Mouse (Mus musculus) stomach, embryonic 16.5 days (tissue): ENCODE measurements at regions not wholly inside any gene's neighbourhood (a gene's known extent, or its start where the extent isn't known, plus 50 kb on each side); places are given as distances from the start of the nearest gene placed in this dataset.

Experiments used
- ATAC-seq: fragments of 200-750 bp; cut with Nextera tagmentation; 2 replicates; pipeline ENCODE4 v1.8.0; 2017; ENCODE audit warnings: moderate number of reproducible peaks, moderate TSS enrichment; ENCODE audit not compliant: insufficient read depth, low FRiP score
- H3K27ac ChIP-seq: fragments of 300-500 bp; sonication (generic); 2 replicates; pipeline ENCODE4 v1.5.1; 2014; ENCODE audit warnings: low read length
- H3K27me3 ChIP-seq: fragments of 300-500 bp; sonication (generic); 2 replicates; pipeline ENCODE4 v1.6.1; 2014; ENCODE audit warnings: low read length, control low read depth, mixed read lengths; ENCODE audit not compliant: control insufficient read depth, insufficient read depth
- H3K36me3 ChIP-seq: fragments of 300-500 bp; sonication (generic); 2 replicates; pipeline ENCODE4 v1.6.1; 2014; ENCODE audit warnings: low read length; ENCODE audit not compliant: control insufficient read depth, insufficient read depth
- H3K4me1 ChIP-seq: fragments of 300-500 bp; sonication (generic); 2 replicates; pipeline ENCODE4 v1.6.1; 2014; ENCODE audit warnings: low read length, control low read depth, mixed read lengths; ENCODE audit not compliant: control insufficient read depth, insufficient read depth
- H3K4me2 ChIP-seq: fragments of 300-500 bp; sonication (generic); 2 replicates; pipeline ENCODE4 v1.6.1; 2014; ENCODE audit warnings: low read depth, low read length, mixed read lengths
- H3K4me3 ChIP-seq: fragments of 300-500 bp; sonication (generic); replicated peaks from 2 replicates; pipeline ENCODE4 v1.5.1; 2014; ENCODE audit warnings: mild to moderate bottlenecking, low read length
- H3K9ac ChIP-seq: fragments of 300-500 bp; sonication (generic); 2 replicates; pipeline ENCODE4 v1.6.1; 2014; ENCODE audit warnings: low read length
- H3K9me3 ChIP-seq: fragments of 300-500 bp; sonication (generic); replicated peaks from 2 replicates; pipeline ENCODE4 v1.6.1; 2016; ENCODE audit warnings: low read length, control low read depth; ENCODE audit not compliant: control insufficient read depth
- WGBS: fragments of 180-500 bp; shearing (Covaris S2); extraction: QIAGEN DNeasy Blood & Tissue Kit; methylation state at CpG from one replicate; pipeline ENCODE4 v1.1.7; 2014; 5-methylcytosine and 5-hydroxymethylcytosine counted together

DNA sequence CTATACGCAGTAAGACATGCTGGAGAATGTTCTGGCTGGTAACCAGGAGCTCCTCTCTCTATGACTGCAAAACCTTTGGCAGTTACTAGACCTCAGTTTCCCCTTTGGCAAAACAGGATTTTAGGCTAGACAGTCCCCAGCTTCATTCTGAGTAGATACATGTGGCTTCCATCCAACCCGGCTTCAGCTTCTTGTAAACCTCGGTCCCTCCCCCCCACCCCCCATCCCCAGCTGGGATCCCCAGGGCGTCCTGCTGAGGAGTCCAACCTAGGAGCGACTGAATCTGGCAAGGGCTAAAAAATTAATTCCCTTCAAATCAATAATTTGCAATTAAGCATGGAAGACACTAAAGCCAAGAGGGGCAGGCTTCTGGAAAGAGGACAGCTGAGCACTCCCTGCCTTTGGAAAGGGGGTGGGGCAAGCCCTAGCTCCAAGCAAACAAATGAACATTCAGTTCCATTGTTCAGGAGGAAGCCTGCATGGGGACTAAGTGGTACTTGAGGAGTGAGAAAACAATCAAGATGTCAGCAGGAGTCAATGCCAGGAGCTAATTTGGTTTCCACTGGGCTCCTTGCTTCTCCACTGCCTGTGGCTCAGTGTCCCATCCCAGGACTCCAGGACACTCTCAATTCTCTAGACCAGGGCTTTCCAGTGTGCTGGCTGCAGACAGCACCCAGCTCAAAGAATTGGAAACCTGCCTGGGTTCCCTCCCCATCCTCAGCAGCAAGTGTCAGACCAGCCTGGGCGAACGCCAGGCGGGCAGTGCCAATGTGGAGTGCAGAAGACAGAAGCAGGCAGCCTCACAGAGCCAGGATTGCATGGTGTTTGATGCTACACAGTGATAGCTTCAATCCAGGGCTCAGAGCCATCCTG lies 1528.0 kb upstream of the Gulo start:
- Histone ChIP-seq H3K27me3 (no peaks in the 10 kb centered on the region), H3K36me3 (no peaks in the 10 kb centered on the region), H3K4me2 (no peak overlapping the region), H3K4me1 (peaks cover 6% of the 10 kb centered on the region), H3K9me3 (no peaks in the 10 kb centered on the region), H3K27ac (no peak overlapping the region), H3K9ac (no peak overlapping the region), H3K4me3 (no peak overlapping the region)
- peak; percentile 33; the same call in 1 of the 2 replicates for ATAC-seq
- WGBS: 34% methylated on average over 8 of the region's 8 CpGs

DNA sequence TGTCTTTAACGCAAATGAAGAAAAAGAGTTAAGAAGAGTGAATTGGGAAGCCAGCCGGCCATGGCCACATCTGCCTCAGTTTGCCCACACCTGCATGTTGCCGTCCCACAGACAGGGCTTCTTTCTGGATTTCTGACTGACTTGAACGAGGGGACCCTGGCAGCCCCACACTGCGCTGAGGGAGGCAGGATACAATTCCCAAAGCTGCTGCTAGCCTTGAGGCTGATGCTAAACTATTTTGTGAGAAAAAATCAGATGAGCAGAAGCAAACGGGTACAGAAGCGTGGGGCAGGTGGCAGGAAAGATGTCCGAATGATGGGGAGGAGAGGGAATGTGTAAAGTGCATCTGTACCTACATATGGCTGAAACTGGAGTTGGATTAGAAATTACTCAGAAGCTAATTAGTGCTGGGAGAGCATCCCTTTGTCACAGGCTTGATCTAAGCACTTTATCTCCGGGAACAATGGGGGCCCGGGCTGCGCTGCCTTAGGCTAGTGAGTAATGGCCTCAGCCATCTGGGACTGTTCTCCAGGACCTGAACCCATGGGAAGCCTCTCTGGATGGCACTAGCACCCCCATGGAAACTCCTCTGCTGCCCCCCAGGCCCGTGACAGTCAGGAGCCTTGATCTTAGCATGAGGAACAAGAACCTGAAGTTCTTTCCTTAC lies 1497.9 kb upstream of the Gulo start:
- Histone ChIP-seq H3K4me1 (no peaks in the 10 kb centered on the region), H3K4me2 (no peak overlapping the region), H3K27ac (no peak overlapping the region), H3K9ac (no peak overlapping the region), H3K36me3 (no peaks in the 10 kb centered on the region), H3K4me3 (no peak overlapping the region), H3K9me3 (no peaks in the 10 kb centered on the region), H3K27me3 (no peaks in the 10 kb centered on the region)
- 78% methylated on average over 12 of the region's 12 CpGs for WGBS
- ATAC-seq: no peak

DNA sequence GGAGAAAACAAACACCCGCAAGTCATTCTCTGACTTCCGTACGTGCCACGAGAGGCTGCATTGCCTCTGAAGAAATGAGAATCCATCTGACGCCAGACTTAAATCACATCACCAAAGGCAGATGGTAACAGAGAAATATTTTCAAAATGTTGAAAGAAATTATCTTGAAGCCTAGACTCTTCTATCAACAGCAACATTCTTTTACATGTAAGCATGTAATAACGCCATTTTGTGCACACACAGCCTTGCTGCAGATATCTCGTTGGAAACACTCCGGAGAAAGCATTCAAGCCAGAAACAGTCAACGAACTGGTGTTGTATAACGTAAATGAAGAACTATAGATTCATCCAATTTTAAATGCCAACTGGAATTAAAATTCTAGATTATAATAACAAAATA lies 1483.1 kb upstream of the Gulo start:
- Histone ChIP-seq H3K9me3 (no peaks in the 10 kb centered on the region), H3K27ac (no peak overlapping the region), H3K4me2 (no peak overlapping the region), H3K27me3 (no peaks in the 10 kb centered on the region), H3K36me3 (no peaks in the 10 kb centered on the region), H3K4me3 (no peak overlapping the region), H3K4me1 (no peaks in the 10 kb centered on the region), H3K9ac (no peak overlapping the region)
- no peak for ATAC-seq
- WGBS: 90% methylated on average over 10 of the region's 10 CpGs

DNA sequence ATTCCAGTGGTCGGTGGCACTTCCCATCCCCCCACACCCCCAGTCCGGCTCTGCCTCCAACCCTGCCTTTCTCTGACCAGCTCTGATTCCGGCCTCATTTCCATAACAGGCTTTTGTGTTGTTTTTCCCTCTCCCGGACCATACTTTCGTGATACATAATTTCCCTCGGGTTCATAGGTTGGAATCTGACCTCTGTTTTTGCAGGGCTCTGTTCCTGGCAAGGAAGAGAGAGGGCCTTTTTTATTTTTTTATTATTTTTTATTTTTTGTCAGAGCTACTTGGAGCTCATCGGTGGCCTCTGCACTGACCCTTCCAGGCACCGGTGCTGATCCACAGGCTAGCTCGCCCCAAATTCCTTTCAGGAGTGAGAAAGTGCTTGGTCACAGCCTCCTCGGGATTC lies 1477.7 kb upstream of the Gulo start:
- no peak overlapping the region for H3K9ac ChIP-seq
- no peak overlapping the region for H3K4me2 ChIP-seq
- H3K4me1 ChIP-seq: peaks cover 2% of the 10 kb centered on the region; the same call in 1 of the 2 replicates
- WGBS: 33% methylated on average over 10 of the region's 10 CpGs
- H3K27me3 ChIP-seq: no peaks in the 10 kb centered on the region
- H3K4me3 ChIP-seq: no peak overlapping the region
- H3K9me3 ChIP-seq: no peaks in the 10 kb centered on the region
- no peaks in the 10 kb centered on the region for H3K36me3 ChIP-seq
- H3K27ac ChIP-seq: no peak overlapping the region
- no peak for ATAC-seq

DNA sequence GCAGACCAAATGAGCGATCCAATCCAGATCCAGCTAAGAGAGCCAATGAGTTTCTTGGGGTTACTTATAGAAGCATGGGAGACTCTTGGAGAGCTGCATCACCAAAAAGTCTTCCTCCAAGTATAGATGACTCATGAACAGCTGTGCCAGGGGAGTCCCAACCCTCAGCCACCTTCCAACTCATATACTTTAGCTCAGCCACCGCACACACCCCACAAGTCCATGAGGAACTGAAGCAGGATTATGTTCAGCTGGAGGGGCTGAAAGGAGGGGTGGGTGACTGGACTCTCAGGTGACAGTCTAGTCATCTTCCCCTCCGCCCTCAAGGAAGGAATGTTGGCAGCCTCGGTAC lies 1476.4 kb upstream of the Gulo start:
- H3K9me3 ChIP-seq: no peaks in the 10 kb centered on the region
- H3K4me3 ChIP-seq: no peak overlapping the region
- peaks cover 2% of the 10 kb centered on the region; the same call in 1 of the 2 replicates for H3K4me1 ChIP-seq
- ATAC-seq: no peak
- no peaks in the 10 kb centered on the region for H3K36me3 ChIP-seq
- WGBS: 87% methylated on average over 4 of the region's 4 CpGs
- H3K4me2 ChIP-seq: no peak overlapping the region
- H3K9ac ChIP-seq: no peak overlapping the region
- H3K27ac ChIP-seq: no peak overlapping the region
- no peaks in the 10 kb centered on the region for H3K27me3 ChIP-seq

DNA sequence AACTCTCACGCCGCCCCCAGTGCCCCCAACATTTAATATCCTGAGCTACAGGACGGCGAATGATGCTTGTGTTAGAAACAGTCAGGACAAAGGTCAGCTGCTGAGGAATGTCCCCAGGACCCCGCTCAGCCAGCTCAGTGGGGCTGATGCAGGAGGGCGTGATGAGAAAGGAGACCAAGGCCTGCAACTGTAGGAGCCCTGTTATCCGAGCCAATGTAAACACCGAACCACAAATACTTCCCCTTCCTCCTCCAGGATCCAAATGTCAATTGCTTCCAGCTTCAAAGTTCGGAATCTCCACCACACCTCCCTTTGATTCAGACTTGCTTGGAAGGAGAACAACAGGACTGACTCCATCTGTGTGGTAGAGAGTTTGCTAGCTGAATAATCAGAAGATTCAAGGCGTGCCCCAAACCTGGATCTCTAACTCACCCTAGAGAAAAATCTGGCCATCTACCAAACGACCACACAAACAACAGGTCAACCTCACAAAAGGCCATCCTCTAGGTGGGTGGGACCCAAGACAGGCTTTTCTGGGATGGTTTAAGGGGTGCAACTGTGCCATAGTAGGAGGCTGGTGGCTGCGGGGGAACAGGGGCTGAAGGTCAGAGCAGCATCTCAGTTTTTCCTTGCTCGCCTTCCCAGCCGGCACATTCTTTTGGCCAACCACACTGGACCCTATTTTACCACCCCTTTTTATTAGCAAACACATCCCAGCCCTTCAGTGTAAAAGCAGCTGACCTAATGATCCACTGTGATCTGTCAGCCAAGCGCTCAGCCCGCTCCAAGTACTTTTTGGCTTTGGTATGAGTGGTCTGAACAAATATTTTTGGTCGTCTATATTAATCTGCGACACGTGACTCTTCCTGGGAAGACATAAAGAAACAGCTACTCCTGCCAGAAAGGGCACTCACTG lies 1475.8 kb upstream of the Gulo start:
- no peak overlapping the region for H3K27ac ChIP-seq
- no peak for ATAC-seq

More for the DNA sequence above, 1475.8 kb upstream of the Gulo start:
- Histone ChIP-seq H3K9me3 (no peaks in the 10 kb centered on the region), H3K27me3 (no peaks in the 10 kb centered on the region), H3K4me3 (no peak overlapping the region), H3K9ac (no peak overlapping the region), H3K4me2 (no peak overlapping the region), H3K4me1 (peaks cover 2% of the 10 kb centered on the region; the same call in 1 of the 2 replicates), H3K36me3 (no peaks in the 10 kb centered on the region)
- 39% methylated on average over 19 of the region's 19 CpGs for WGBS
